Mouse (Mus musculus) bone marrow, adult 2 months (tissue): ENCODE measurements around the gene 2610002M06Rik. TPM values are rescaled to one million over a fixed set of nuclear protein-coding genes. Genes with fewer than 3 reads are reported as not detected.

Experiments
- H3K27ac ChIP-seq: fragments of 200-500 bp; 2 replicates; pipeline ENCODE4 v1.5.1; 2012; ENCODE audit warnings: low read depth, mild to moderate bottlenecking, control low read depth, inconsistent platforms, low read length; ENCODE audit not compliant: control insufficient read depth, poor library complexity, insufficient read depth
- H3K4me1 ChIP-seq: fragments of 200-500 bp; 2 replicates; pipeline ENCODE4 v1.6.1; 2011; ENCODE audit warnings: low read length; ENCODE audit not compliant: control insufficient read depth, insufficient read depth
- H3K4me3 ChIP-seq: fragments of 200-500 bp; replicated peaks from 2 replicates; pipeline ENCODE3; 2011; ENCODE audit warnings: mild to moderate bottlenecking, low read depth, low read length, control low read depth; ENCODE audit not compliant: control insufficient read depth
- CTCF ChIP-seq: fragments of 200-500 bp; IDR thresholded peaks from 2 replicates; pipeline ENCODE4 v1.5.1; 2011; ENCODE audit warnings: low read length, control low read depth; ENCODE audit not compliant: control insufficient read depth, insufficient read depth
- POLR2A ChIP-seq: fragments of 200-500 bp; IDR thresholded peaks from 2 replicates; pipeline ENCODE4 v1.6.1; 2011; ENCODE audit warnings: low read depth, mild to moderate bottlenecking, control low read depth, low read length, borderline replicate concordance; ENCODE audit not compliant: control insufficient read depth
- WGBS: fragments of 180-500 bp; shearing (Covaris S2); methylation state at CpG from one replicate; pipeline ENCODE4 v1.1.7; 2018; 5-methylcytosine and 5-hydroxymethylcytosine counted together
- polyA plus RNA-seq: library from polyadenylated mRNA; stranded (reverse); fragments of >200 nt; gene quantifications from 2 replicates; pipeline ENCODE4 v1.2.4, GENCODE M21; 2011; ENCODE audit warnings: low replicate concordance; ENCODE audit not compliant: missing spikeins, insufficient read depth, insufficient read length

Gene 2610002M06Rik
- 2.8 and 8.5 TPM in 2 replicates for polyA plus RNA-seq

DNA sequence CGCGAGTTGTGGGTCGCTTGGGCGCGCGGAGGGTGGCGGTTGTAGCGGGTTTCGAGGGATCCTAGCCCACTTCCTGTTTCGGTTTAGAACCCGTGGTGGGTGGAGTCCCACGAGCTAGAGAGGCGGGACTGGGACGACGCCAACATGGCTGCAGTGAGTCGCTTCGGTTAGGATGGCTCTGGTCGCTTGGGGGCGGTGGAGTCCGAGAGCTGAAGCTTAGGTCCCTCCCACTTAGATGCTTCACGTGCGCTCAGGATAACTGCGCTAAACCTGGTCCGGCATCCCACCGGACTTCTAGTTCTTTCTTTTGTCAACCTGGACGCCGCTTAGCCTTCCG, at the start of gene 2610002M06Rik:
2610002M06Rik (minus strand) TSS at position 117 of the 337 bp plus-strand sequence.
- H3K4me1 ChIP-seq = no peaks in the 10 kb centered on the region
- WGBS = 14% methylated on average over 28 of the region's 28 CpGs
- TF ChIP-seq POLR2A = no peak
- peak; percentile 58 for TF ChIP-seq CTCF
- no peak within 1 kb of the TSS; the same call in 1 of the 2 replicates for H3K27ac ChIP-seq
- H3K4me3 ChIP-seq = peak within 1 kb of the TSS; percentile 63

DNA sequence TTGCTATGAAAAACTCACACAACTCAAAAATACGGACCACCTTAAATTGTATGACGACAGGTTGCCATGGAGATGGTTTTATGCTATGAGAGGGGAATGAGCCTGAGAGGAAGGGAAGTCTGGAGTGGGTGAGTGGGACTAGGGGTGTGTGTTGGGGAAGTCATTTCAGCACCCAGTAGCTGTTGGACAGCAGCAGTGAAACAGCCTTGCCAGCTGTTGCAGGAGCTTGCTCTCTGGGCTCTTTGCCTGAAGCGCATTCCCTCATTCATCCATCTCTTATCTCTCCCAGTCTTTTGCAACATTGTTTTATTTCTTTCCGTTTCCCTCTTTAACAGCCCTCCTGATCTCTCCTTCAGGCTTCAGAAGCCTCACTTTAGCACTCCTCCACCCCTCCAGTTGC, 42.0 kb upstream of the 2610002M06Rik start:
- TF ChIP-seq CTCF (no peak), POLR2A (no peak)
- WGBS = 43% methylated on average over 4 of the region's 4 CpGs
- Histone ChIP-seq H3K4me3 (no peak overlapping the region), H3K27ac (no peak overlapping the region), H3K4me1 (no peaks in the 10 kb centered on the region)

DNA sequence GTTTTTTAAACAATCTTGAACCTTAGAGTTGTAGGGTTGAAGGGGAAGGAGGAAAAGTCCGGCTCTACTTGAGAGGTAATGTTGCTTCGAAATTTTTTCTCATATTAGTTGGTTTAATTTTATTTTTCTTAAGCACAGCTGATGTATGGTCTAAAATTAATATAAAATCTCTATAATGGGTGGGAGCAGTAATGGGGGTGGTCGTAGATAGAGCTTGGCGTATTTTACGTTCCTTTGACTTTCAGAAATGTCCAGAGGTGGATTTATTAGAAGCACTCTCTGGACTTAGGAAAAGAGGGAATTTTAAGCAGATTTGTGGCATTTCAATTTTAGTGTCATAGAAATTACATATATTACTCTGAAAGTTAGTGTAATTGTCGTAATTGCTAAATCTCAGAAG, 592 bp upstream of the 2610002M06Rik start:
- 78% methylated on average over 6 of the region's 6 CpGs for WGBS
- Histone ChIP-seq H3K4me3 (no peak overlapping the region), H3K4me1 (no peaks in the 10 kb centered on the region), H3K27ac (no peak overlapping the region)
- TF ChIP-seq CTCF = no peak
- no peak for TF ChIP-seq POLR2A

DNA sequence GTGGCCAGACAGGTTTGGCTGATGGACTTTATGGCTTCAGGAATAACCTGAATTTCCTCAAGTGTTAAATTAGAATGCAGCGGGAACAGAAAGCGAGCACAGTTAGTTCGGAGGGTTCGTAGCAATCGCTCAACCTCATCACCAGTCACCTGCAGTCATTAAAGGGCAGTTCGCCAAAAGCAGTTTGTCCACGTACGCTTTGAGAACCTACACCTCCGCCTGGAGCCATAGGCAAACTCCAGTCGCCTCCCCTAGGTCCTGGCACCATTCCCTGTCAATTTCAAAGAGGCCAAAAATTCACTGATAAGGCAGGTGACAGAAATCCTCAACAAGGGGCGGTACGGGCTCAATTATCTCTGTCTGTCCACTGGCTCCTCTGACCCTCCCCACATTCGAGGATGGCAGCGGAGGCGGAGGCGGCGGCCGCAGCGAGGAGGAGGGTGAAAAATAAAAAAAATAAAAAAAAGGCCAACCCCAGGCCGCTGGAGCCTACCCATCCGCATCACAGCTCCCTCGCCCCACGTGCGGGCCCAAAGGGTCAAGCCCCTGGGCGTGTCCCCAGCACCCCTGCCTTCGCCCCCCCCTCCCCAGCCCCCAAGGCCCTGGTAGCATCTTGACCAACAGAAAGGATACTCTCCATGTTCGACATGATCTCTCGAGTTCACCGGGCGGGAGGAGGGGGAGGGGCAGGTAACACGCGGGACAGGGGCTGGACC, 474 bp downstream of the 2610002M06Rik start:
- no peak for TF ChIP-seq CTCF
- no peak for TF ChIP-seq POLR2A
- H3K27ac ChIP-seq = no peak overlapping the region; the same call in 1 of the 2 replicates
- H3K4me1 ChIP-seq = no peaks in the 10 kb centered on the region
- H3K4me3 ChIP-seq = peak overlapping the region; percentile 63
- WGBS = 19% methylated on average over 32 of the region's 32 CpGs

DNA sequence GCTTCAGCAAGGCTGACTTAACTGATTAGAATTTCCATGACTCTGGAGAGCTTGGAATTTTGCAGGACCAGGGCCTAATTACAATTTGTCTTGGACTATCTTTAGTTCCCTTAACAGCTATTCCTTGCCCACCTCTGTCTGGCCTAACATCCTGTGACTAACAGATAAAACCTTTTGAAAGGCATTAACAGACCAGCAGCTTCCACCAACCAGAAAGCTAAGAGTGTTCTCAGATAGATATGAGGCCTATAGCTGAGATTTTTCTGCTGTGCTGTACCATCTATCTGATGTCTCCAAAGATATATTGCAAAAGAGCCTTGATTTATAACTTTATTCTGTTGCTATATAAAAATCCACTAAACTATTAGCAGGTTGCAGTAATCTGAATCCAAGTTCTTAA, 4.0 kb downstream of the 2610002M06Rik start:
- no peaks in the 10 kb centered on the region for H3K4me1 ChIP-seq
- H3K4me3 ChIP-seq = no peak overlapping the region
- TF ChIP-seq POLR2A = no peak
- TF ChIP-seq CTCF = no peak
- no peak overlapping the region for H3K27ac ChIP-seq

DNA sequence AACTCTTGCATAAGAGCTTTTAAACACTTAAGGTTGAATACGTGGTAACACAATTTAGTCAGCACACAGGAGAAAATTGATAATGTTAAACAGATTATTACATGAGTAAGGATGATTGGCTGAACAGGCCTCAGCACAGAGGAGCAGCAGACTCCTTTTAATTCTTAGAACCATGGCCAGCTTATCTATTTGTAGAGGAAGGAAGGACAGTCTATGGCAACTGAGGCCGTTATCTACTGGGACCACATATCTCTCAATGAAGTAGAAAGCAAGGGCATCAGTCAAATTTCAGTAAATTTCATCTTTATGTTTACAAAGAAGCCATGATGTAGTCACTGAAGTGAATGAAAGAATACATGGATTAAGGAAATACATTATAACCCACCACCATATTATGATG, 19.2 kb downstream of the 2610002M06Rik start:
- Histone ChIP-seq H3K4me3 (no peak overlapping the region), H3K4me1 (no peaks in the 10 kb centered on the region), H3K27ac (no peak overlapping the region)
- TF ChIP-seq POLR2A (no peak), CTCF (no peak)
- WGBS = 53% methylated on average over 2 of the region's 2 CpGs

DNA sequence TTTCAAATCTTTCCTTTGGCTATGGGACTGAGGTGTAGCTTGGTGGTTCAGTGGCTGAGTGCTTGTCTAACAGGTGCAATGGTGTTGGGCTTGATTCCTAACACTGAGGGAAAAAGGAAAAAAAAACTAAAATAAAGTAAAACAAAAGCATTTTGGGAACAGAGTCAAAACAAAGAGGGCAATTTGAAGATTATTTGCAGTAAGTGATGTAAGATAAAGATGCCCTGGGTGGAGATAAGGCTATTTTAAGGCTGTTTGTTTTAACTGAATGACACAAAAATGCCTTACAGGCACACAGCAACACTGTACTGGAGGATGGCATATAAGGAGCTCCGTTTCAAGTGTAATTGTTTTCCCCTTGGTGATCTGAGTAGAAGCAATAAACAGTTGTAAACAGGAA, 20.3 kb downstream of the 2610002M06Rik start:
- 62% methylated on average over 1 of the region's 1 CpGs for WGBS
- Histone ChIP-seq H3K4me3 (no peak overlapping the region), H3K4me1 (no peaks in the 10 kb centered on the region), H3K27ac (no peak overlapping the region)
- TF ChIP-seq CTCF = no peak
- TF ChIP-seq POLR2A = no peak

DNA sequence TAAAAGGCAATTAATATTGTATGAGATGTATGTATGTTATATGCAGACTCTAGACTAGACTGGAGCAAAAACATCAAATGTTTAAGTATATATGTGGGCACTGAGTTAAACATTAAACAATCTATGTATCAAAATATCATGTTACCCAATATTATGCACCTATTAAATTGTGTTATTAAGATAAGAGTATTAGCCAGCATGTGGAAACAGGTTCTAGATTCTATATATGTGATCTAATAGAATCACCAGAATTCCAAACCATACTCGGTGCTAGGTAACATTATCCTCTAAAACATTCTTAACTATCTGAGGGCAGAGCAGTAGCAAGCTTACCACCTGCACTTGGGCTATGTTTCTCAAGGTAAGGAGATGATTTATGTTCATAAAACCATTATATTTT, 23.8 kb downstream of the 2610002M06Rik start, which contains the start of gene Tent5d:
Tent5d (plus strand) TSS at position 301 of the 400 bp plus-strand sequence.
- no peak for TF ChIP-seq POLR2A
- no peak for TF ChIP-seq CTCF
- no peaks in the 10 kb centered on the region for H3K4me1 ChIP-seq
- 75% methylated on average over 1 of the region's 1 CpGs for WGBS
- no peak within 1 kb of the TSS for H3K27ac ChIP-seq
- H3K4me3 ChIP-seq = no peak within 1 kb of the TSS

DNA sequence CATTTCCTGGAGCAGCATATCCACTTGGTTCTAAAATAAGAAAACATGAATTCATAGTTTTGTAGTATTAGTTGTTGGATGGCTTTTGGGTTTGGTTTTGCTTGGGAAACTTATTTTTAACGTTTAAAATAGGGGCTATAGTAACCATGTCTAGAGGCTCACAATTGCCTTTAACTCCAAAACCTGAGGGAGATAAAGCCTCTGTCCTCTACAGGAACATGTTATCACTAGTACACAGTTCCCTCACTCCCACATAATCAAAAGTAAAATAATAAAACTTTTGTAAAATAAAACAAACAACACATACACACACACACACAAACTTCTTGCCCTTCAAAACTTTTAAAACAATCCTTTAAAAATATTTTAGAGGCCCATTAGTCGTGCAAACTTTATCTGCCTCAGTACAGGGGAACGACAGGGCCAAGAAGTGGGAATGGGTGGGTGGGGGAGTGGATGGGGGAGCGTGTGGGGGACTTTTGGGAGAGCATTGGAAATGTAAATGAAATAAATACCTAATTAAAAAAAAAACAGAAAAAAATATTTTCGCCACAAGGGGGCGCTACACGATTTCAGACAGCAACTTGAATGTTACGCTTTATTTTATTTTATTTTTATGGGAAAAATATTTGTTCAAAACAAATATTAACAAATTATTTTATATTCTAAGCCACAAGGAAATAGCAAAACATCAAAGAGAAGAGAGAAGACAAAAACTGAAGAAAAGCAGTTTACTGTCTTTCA, 25.2 kb downstream of the 2610002M06Rik start:
- no peak for TF ChIP-seq CTCF
- 31% methylated on average over 8 of the region's 8 CpGs for WGBS
- Histone ChIP-seq H3K4me3 (no peak overlapping the region), H3K27ac (no peak overlapping the region), H3K4me1 (no peaks in the 10 kb centered on the region)
